Mouse (Mus musculus) cerebral cortex, adult 2 months (tissue): ENCODE measurements around the gene Zfp446.

ENCODE experiments used
- WGBS: fragments of 180-500 bp; shearing (Covaris S2); methylation state at CpG from one replicate; pipeline ENCODE4 v1.1.7; 2018; 5-methylcytosine and 5-hydroxymethylcytosine counted together

Gene Zfp446

DNA sequence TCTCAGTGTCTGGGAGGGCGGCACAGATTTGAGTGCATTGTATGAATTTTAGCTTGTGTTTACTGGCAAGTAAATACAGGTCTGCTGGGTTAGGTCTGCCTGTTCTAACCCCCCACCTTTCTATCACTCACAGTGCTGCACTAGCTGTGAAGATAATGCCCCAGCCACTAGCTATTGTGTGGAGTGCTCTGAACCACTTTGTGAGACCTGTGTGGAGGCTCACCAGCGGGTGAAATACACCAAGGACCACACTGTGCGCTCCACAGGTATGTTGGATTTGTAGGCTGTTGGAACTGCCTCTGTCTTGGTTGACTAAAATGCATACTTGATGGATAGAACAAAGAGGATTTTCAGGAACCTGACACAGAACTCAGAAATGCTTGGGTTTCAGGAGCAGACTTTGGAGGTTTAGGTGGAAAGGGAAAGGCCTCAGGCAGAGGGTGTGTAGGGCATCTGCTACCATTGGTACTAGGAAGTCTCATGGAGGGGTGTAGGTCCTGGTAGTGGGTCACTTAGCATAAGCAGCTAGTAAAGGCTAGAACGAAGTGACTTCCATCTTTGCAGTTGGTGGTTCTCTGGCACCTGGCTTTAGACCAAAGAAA is 48.0 kb downstream of the Zfp446 start:
- 25% methylated on average over 4 of the region's 4 CpGs for WGBS

DNA sequence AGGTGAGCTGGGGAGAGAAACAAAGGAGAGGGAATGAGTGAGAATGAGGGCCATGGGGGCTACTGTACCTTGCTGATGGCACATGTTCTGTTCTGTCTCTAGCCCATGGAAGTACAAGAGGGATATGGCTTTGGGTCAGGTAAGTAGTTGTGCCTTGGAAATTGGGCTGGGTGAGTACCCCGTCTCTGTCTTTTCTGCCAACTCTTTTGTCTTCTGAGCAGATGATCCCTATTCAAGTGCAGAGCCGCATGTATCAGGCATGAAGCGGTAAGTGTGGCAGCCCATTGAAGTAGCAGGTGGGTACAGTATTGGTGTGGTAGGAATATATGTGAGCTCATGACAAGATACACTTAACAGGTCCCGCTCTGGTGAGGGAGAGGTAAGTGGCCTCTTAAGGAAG is 51.3 kb downstream of the Zfp446 start:
- 78% methylated on average over 4 of the region's 4 CpGs for WGBS

DNA sequence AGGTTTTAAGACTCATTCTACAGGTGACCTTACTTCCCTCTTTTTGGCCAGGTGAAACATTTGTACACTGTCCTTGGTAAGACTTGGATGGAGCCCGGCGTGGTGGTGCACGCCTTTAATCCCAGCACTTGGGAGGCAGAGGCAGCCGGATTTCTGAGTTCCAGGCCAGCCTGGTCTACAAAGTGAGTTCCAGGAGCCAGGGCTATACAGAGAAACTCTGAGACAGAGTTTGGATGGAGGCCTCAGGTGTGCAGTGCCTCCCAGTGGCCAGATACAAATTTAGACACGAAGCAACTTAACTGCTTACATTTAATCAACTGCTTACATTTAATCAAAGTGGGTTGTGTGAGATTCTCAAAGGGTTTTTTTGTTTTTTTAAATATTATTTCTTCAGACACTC is 53.4 kb downstream of the Zfp446 start:
- 58% methylated on average over 5 of the region's 5 CpGs for WGBS

DNA sequence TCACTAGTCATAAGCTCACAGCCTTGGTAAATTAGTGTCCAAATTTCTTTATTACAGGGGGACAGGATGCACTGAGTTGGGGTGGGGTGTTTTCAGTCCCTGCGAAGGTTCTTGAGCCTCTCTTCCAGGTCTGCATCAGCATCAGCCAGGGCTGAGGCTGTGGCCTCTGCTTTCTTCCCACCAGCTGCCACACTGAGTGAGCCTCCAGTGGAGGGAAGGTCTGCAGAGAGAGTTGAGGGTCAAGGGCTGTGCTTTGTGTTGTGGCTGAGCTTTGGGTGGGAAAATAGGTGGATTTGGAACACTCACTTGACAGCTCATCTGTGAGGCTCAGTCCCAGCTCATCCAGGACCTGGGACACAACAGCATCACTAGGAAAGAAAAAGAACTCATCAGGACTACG is 54.3 kb downstream of the Zfp446 start:
- WGBS = 83% methylated on average over 2 of the region's 2 CpGs

DNA sequence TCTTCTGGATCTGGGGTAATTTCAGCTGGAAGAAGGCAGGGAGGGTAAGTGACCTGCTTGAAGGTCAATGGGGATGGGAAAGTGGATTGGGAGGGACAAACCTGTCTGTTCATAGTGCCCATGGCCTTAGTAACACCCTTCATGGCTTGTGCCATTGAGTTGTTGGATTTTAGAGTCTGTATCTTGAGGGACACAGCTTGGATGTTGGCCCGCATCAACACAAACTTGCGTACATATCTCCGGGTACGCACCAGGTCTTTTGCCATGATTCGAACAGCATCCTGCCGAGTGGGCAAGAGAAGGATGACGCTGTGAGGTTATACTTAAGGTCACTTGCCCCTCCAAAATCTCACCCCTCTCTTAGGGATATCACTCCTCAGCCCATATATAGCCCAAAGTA is 54.9 kb downstream of the Zfp446 start:
- WGBS = 84% methylated on average over 7 of the region's 7 CpGs

DNA sequence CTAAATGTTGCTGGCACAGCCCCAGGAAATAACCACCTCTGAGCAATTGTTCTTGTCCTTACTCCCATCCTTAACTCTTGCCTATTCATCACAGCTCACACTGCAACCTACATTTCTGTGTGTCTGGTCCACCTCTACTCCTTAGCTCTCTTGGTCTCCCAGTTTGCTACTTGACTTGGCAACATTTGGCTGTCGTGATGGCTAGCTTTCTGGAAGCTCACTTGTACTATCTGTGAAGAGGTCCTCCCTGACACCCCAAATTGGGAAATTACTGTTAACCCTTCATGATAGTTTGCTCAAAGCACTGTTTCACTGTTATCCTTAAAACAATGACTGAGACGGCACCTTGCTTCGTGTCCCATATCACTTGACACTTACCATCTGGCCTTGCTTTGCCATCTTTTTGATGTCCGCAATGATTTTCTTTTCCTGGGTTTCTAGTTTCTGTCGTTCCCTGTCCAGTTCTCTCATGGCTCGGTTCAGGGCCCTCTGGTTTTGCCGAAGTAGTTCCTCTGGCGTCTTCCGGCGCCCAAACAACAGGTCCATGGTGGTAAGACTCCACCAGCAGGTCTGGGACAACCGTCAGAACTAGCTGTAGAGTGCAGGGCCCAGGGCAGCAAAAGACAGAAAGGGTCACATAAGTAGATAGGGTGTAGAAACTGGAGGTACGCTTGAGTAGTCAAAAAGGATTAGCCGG is 56.0 kb downstream of the Zfp446 start:
- 31% methylated on average over 13 of the region's 13 CpGs for WGBS

DNA sequence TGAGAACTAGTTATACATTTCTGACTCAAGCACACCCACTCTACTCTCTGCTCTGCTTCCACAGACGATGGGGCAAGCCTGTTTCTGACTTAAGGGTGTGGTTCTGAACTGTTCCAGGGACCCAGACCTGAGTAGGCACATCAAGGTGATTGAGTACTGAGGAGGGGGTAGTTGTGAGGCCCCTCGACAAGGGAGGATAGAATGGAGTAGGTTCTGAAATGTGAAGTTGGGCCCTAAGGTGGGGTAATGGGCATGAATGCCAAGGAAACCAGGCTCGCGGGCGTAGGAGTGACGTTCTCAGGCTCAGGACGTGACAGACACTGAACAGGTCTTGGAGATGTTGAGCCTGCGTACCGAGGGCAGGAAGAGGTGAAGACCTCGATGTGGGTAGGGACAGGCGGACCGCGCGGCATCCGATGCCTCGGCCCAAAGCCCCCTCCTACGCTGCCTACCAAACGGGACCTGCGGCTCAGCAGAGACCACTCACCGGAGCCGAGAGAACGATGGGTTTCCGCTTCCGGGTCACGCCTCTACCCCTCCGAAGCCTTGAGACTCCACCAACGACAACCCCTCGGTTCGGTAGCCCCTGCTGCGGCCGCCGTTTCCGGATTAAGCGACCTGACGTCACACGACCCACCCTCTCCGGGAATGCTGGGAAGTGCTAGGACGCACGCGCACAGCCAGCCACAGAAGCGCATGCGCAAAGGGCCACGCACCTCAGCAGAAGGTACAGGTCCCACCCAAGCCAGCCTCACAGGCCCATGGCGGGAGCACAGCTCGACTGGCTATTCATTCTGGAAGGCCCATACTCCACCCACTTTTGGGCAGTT is 56.7 kb downstream of the Zfp446 start, which contains the start of gene Chmp2a:
Gene Chmp2a, minus strand, starts transcription at position 660 of the 830 bp plus-strand sequence.
- under 1% methylated on average over 45 of the region's 45 CpGs for WGBS
